Mouse (Mus musculus): ENCODE measurements at regions not wholly inside any gene's neighbourhood (a gene's known extent, or its start where the extent isn't known, plus 50 kb on each side); places are given as distances from the start of the nearest gene placed in this dataset.

GRCm38 (mm10) chr1:157756977-157757376 is 250.4 kb downstream of the Sec16b start:
- no peak for TF ChIP-seq CTCF (IDR thresholded peaks at IDR 0.05; ENCODE audit: control insufficient read depth, insufficient read depth, insufficient read length)
- no peak for TF ChIP-seq MAX (IDR thresholded peaks at IDR 0.05)
- no peak for TF ChIP-seq USF1 (IDR thresholded peaks at IDR 0.05; ENCODE audit: low read depth)
